Mouse (Mus musculus) olfactory bulb, adult 2 months (tissue): Measurements from ENCODE around the gene Ptprg.

Experiments
- CTCF ChIP-seq: fragments of 200-500 bp; IDR thresholded peaks from 2 replicates; pipeline ENCODE4 v1.5.1; 2012; ENCODE audit warnings: low read depth, mild to moderate bottlenecking, low read length, moderate library complexity; ENCODE audit not compliant: insufficient read depth
- POLR2A ChIP-seq: fragments of 200-500 bp; IDR thresholded peaks from 2 replicates; pipeline ENCODE4 v1.6.1; 2012; ENCODE audit warnings: mild to moderate bottlenecking, low read depth, low read length, moderate library complexity; ENCODE audit not compliant: insufficient read depth

GRCm38 (mm10) chr14:11683386-11684081 is 130.2 kb downstream of the Ptprg start:
- no peak for TF ChIP-seq CTCF
- TF ChIP-seq POLR2A = no peak
